Mouse (Mus musculus) forebrain, embryonic 14.5 days (tissue): ENCODE data around the gene Pfkfb2. TPM values are rescaled to one million over a fixed set of nuclear protein-coding genes. Genes with fewer than 3 reads are reported as not detected.

Experiments
- ATAC-seq: fragments of 200-750 bp; cut with Nextera tagmentation; 2 replicates; pipeline ENCODE4 v1.8.0; 2017; ENCODE audit warnings: mild to moderate bottlenecking, moderate library complexity
- DNase-seq: peaks from one replicate; pipeline ENCODE4 v3.0.0-alpha.2; 2015; ENCODE audit warnings: low spot score
- H3K27ac ChIP-seq: fragments of 300-500 bp; sonication (generic); 2 replicates; pipeline ENCODE4 v1.5.1; 2014; ENCODE audit warnings: low read depth, mild to moderate bottlenecking, control low read depth, low read length, moderate library complexity
- H3K27me3 ChIP-seq: fragments of 300-500 bp; sonication (generic); replicated peaks from 2 replicates; pipeline ENCODE4 v1.6.1; 2014; ENCODE audit warnings: low read length, control low read depth, mixed read lengths; ENCODE audit not compliant: control insufficient read depth, insufficient read depth
- H3K36me3 ChIP-seq: fragments of 300-500 bp; sonication (generic); 2 replicates; pipeline ENCODE4 v1.6.1; 2014; ENCODE audit warnings: low read length, control low read depth; ENCODE audit not compliant: control insufficient read depth, insufficient read depth
- H3K4me1 ChIP-seq: fragments of 300-500 bp; sonication (generic); 2 replicates; pipeline ENCODE4 v1.6.1; 2014; ENCODE audit warnings: antibody characterized with exemption, low read length, control low read depth; ENCODE audit not compliant: control insufficient read depth, insufficient read depth
- H3K4me2 ChIP-seq: fragments of 300-500 bp; sonication (generic); 2 replicates; pipeline ENCODE4 v1.6.1; 2014; ENCODE audit warnings: mild to moderate bottlenecking, control low read depth, low read length
- H3K4me3 ChIP-seq: fragments of 300-500 bp; sonication (generic); 2 replicates; pipeline ENCODE4 v1.5.1; 2014; ENCODE audit warnings: low read depth, low read length, control low read depth
- H3K9ac ChIP-seq: fragments of 300-500 bp; sonication (generic); 2 replicates; pipeline ENCODE4 v1.6.1; 2014; ENCODE audit warnings: mild to moderate bottlenecking, low read length, control low read depth, moderate library complexity
- H3K9me3 ChIP-seq: fragments of 300-500 bp; sonication (generic); replicated peaks from 2 replicates; pipeline ENCODE4 v1.6.1; 2016; ENCODE audit warnings: low read length, control low read depth, mixed read lengths; ENCODE audit not compliant: control insufficient read depth
- WGBS: fragments of 180-500 bp; shearing (Covaris S2); extraction: QIAGEN DNeasy Blood & Tissue Kit; methylation state at CpG from one replicate; pipeline ENCODE4 v1.1.7; 2014; 5-methylcytosine and 5-hydroxymethylcytosine counted together
- polyA plus RNA-seq: library from polyadenylated mRNA; unstranded; fragments of >200 nt; fragmentation: Nextera tagmentation; extraction: Ambion mirVana; gene quantifications from 2 replicates; pipeline ENCODE4 v1.2.1, GENCODE M21; 2014

Gene Pfkfb2
- polyA plus RNA-seq, 1 experiment from 2014 or later, result 17.8 TPM

GRCm38 (mm10) chr1:130732706-130733658 lies 3.9 kb upstream of the Pfkfb2 start:
- Histone ChIP-seq H3K27ac (no peak overlapping the region), H3K9ac (no peak overlapping the region), H3K9me3 (no peaks in the 10 kb centered on the region), H3K4me2 (no peak overlapping the region), H3K36me3 (no peaks in the 10 kb centered on the region), H3K4me3 (no peak overlapping the region), H3K4me1 (no peaks in the 10 kb centered on the region), H3K27me3 (no peaks in the 10 kb centered on the region)
- no peak for DNase-seq
- WGBS, result 91% methylated on average over 13 of the region's 13 CpGs
- no peak for ATAC-seq

DNA sequence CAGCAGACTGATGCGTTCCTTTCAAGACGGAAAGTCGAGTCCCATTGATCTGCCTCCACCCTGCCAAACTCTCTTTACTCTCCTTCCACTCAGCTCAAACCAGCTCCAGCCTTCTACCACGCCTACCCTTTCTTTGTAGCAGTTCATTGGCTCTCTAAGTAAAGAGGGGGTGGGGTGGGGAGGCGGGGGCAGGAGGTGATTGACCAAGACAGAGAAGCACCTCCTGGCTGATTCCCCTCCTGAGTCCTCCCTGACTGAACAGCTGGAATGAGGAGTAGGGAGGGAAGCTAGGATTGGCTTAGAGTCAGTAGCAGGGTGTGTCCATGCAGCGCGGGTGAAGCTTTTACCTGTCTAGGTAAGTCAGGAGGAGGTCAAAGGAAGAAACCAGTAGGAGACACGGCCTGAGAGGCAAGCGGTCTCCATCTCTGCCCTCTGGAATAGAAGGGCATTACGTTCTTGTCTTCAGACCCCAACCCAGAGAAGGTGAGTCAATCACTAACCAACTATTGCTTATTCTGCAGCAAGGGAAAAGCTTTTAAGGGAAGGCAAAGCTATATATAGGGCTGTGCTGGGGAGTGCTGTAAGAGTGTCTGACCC lies 2.8 kb upstream of the Pfkfb2 start, which contains the start of gene AA986860:
AA986860 (plus strand) TSS at position 236 of the 597 bp plus-strand sequence.
- Histone ChIP-seq H3K9me3 (no peaks in the 10 kb centered on the region), H3K27me3 (no peaks in the 10 kb centered on the region), H3K27ac (no peak within 1 kb of the TSS), H3K4me3 (no peak within 1 kb of the TSS), H3K4me2 (no peak within 1 kb of the TSS), H3K36me3 (no peaks in the 10 kb centered on the region), H3K4me1 (no peaks in the 10 kb centered on the region), H3K9ac (no peak within 1 kb of the TSS)
- ATAC-seq, result peak; percentile 29; the same call in 1 of the 2 replicates
- DNase-seq, result no peak
- WGBS, result 5% methylated on average over 10 of the region's 10 CpGs

DNA sequence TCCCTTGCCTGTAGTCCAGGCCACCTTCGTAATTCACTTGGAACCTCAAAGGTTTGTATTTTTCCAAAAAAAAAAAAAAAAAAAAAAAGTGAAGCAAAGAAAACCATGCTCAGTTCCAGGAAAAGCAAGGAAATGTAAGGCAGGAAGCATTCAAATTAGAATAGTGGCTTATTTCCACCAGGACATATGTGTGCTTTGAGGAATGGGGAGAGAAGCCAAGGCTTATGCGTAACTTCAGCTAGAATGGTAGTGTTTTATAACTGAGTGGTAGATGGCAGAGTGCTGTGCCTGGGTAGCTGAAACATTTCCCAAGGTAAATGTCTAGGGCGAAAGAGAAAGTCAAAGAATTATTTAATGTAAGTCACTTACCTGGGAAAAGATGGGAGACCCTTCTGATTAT lies 345 bp downstream of the Pfkfb2 start:
- Histone ChIP-seq H3K27me3 (no peaks in the 10 kb centered on the region), H3K9ac (no peak overlapping the region), H3K9me3 (no peaks in the 10 kb centered on the region), H3K4me3 (no peak overlapping the region), H3K4me1 (no peaks in the 10 kb centered on the region), H3K36me3 (no peaks in the 10 kb centered on the region), H3K27ac (no peak overlapping the region), H3K4me2 (no peak overlapping the region)
- DNase-seq, result peak; percentile 19
- ATAC-seq, result no peak
- 89% methylated on average over 3 of the region's 3 CpGs for WGBS

- no peak overlapping the region for H3K27ac ChIP-seq
- ATAC-seq, result no peak
- H3K9me3 ChIP-seq, result no peaks in the 10 kb centered on the region
- WGBS, result 79% methylated on average over 1 of the region's 1 CpGs
- no peak overlapping the region for H3K4me2 ChIP-seq
- DNase-seq, result no peak
- H3K4me3 ChIP-seq, result no peak overlapping the region
- H3K27me3 ChIP-seq, result no peaks in the 10 kb centered on the region
- H3K4me1 ChIP-seq, result no peaks in the 10 kb centered on the region
- H3K9ac ChIP-seq, result no peak overlapping the region
- H3K36me3 ChIP-seq, result no peaks in the 10 kb centered on the region
Measured at GRCm38 (mm10) chr1:130728070-130728469, 983 bp downstream of the Pfkfb2 start.

GRCm38 (mm10) chr1:130726396-130726795 lies 2.7 kb downstream of the Pfkfb2 start:
- WGBS, result 81% methylated on average over 2 of the region's 2 CpGs
- Histone ChIP-seq H3K4me2 (no peak overlapping the region), H3K9ac (no peak overlapping the region), H3K4me1 (no peaks in the 10 kb centered on the region), H3K4me3 (no peak overlapping the region), H3K27ac (no peak overlapping the region), H3K36me3 (no peaks in the 10 kb centered on the region), H3K9me3 (no peaks in the 10 kb centered on the region), H3K27me3 (no peaks in the 10 kb centered on the region)
- DNase-seq (no peak), ATAC-seq (no peak)

GRCm38 (mm10) chr1:130724206-130724605 lies 4.8 kb downstream of the Pfkfb2 start:
- no peak overlapping the region for H3K4me3 ChIP-seq
- no peaks in the 10 kb centered on the region for H3K27me3 ChIP-seq
- H3K4me1 ChIP-seq, result 0 out of 2 replicates have a peak, but pooled peaks cover 2% of the 10 kb centered on the region
- ATAC-seq (no peak), DNase-seq (no peak)
- H3K36me3 ChIP-seq, result peaks cover 4% of the 10 kb centered on the region; the same call in 1 of the 2 replicates
- no peak overlapping the region for H3K9ac ChIP-seq
- WGBS, result 93% methylated on average over 5 of the region's 5 CpGs
- no peak overlapping the region for H3K4me2 ChIP-seq
- H3K27ac ChIP-seq, result no peak overlapping the region
- no peaks in the 10 kb centered on the region for H3K9me3 ChIP-seq

DNA sequence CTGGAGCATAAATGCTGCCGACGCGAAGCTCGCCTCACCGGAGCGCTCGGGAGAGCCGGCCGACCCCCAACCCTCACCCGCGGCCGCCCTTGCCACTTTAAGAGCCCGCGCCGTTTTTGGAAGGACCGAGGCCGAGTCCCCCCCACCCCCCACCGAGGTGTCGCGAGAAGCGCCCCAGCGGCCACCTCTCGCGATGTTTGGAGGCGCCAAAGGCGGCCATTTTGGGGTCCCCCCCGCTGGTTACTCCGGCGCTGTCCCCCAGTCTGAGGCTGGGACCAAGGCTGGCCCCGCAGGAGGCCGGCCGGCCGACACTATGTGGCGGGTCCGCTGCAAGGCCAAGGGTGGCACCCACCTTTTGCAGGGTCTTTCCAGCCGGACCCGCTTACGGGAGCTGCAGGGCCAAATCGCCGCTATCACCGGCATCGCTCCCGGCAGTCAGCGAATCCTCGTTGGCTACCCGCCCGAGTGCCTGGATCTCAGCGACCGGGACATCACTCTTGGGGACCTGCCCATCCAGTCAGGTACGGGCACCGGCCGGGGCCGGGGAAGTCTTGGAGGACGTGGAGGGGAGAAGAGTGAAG lies 11.7 kb downstream of the Pfkfb2 start, which contains the start of gene Yod1:
Yod1 (plus strand) TSS at position 37 of the 581 bp plus-strand sequence.
- Histone ChIP-seq H3K4me2 (peak within 1 kb of the TSS; percentile 99), H3K9me3 (no peaks in the 10 kb centered on the region), H3K36me3 (peaks cover 11% of the 10 kb centered on the region; the same call in 1 of the 2 replicates), H3K27me3 (no peaks in the 10 kb centered on the region), H3K27ac (peak within 1 kb of the TSS; percentile 86), H3K4me3 (peak within 1 kb of the TSS; percentile 89), H3K4me1 (peaks cover 9% of the 10 kb centered on the region), H3K9ac (peak within 1 kb of the TSS; percentile 98)
- WGBS, result under 1% methylated on average over 54 of the region's 54 CpGs
- DNase-seq (peak; percentile 94), ATAC-seq (peak; percentile 76)

DNA sequence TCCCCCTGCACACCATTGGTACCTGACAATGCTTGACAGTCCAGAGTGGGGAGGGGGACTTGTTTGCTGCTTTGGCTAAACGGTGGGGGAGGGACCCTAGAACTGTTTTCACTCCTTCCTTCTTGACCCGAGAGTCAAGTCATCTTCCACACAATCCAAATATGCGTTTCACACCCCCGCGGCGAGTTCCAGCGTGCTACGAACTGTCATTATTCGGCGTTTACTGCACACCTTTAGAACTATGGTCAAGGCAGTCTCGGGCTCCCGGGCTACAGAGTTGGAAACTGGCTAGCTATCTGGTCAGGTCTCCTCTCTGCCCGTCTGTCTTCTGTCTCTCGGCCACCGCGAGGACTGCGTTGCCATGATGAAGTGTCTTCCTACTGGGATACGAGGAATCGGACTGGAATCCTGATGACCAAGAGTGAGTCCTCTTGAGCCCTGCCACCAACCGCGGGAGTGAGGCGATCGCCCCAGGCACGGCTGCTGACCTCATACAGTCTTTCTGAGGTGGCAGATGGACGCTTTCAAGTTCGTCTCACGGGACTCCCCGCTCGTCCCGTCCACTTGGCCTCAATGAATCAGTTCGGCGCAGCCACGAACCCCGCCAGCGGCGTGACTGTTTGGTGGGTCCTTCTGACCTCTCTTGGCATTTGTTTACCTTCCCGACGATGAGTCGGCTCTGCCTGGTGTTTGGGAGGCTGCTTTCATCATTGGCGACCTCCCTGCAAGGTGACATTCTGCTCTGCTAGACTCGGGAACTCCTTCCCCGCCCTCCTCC lies 12.4 kb downstream of the Pfkfb2 start:
- DNase-seq (peak; percentile 11), ATAC-seq (peak; percentile 4)
- peak overlapping the region; percentile 98 for H3K9ac ChIP-seq
- H3K27me3 ChIP-seq, result no peaks in the 10 kb centered on the region
- WGBS, result 0% methylated on average over 42 of the region's 42 CpGs
- peak overlapping the region; percentile 86 for H3K27ac ChIP-seq
- peaks cover 9% of the 10 kb centered on the region for H3K4me1 ChIP-seq
- peak overlapping the region; percentile 89 for H3K4me3 ChIP-seq
- no peaks in the 10 kb centered on the region for H3K9me3 ChIP-seq
- H3K4me2 ChIP-seq, result peak overlapping the region; percentile 99
- peaks cover 11% of the 10 kb centered on the region; the same call in 1 of the 2 replicates for H3K36me3 ChIP-seq
